Mouse (Mus musculus): ENCODE results near the gene Gak. TPM values are rescaled to one million over a fixed set of nuclear protein-coding genes. Genes with fewer than 3 reads are reported as not detected.
"Not testable (repeated sequence)": the region's sequence is repeated elsewhere in the genome, so short reads cannot be mapped to it uniquely, and the experiment has no call there.

Gene Gak
- polyA plus RNA-seq, 1 experiment from 2014 or later, result 55.0 TPM

- no peaks in the 10 kb centered on the region for H3K27me3 ChIP-seq (replicated peaks; ENCODE audit: control insufficient read depth, insufficient read depth, low read length)
- ATAC-seq (replicated peaks; ENCODE audit: low FRiP score), result no peak
- WGBS, result 62% methylated on average over 4 of the region's 4 CpGs
Measured at GRCm38 (mm10) chr5:108636172-108636571, 6.6 kb upstream of the Gak start.

GRCm38 (mm10) chr5:108634088-108634487, 4.5 kb upstream of the Gak start:
- H3K4me2 ChIP-seq; H3K27ac ChIP-seq (ENCODE audit: low read depth, low read length); H3K27me3 ChIP-seq (replicated peaks; ENCODE audit: control insufficient read depth, insufficient read depth, low read length); H3K9ac ChIP-seq (ENCODE audit: low read depth, low read length); H3K36me3 ChIP-seq (ENCODE audit: control insufficient read depth, insufficient read depth, low read length); H3K9me3 ChIP-seq (ENCODE audit: control insufficient read depth, low read length); ATAC-seq (replicated peaks; ENCODE audit: low FRiP score); H3K4me1 ChIP-seq (replicated peaks; ENCODE audit: control insufficient read depth, insufficient read depth, low read length); H3K4me3 ChIP-seq (ENCODE audit: low read depth, low read length); DNase-seq (ENCODE audit: low spot score): not testable (repeated sequence)
- 85% methylated on average over 2 of the region's 3 CpGs for WGBS

More at GRCm38 (mm10) chr5:108636172-108636571, 6.6 kb upstream of the Gak start:
- H3K4me2 ChIP-seq, result no peak overlapping the region
- H3K4me1 ChIP-seq (replicated peaks; ENCODE audit: control insufficient read depth, insufficient read depth, low read length), result no peaks in the 10 kb centered on the region
- H3K9ac ChIP-seq (ENCODE audit: low read depth, low read length), result no peak overlapping the region
- H3K4me3 ChIP-seq (ENCODE audit: low read depth, low read length), result no peak overlapping the region
- H3K27ac ChIP-seq (ENCODE audit: low read depth, low read length), result no peak overlapping the region
- H3K36me3 ChIP-seq (ENCODE audit: control insufficient read depth, insufficient read depth, low read length), result peaks cover 5% of the 10 kb centered on the region; the same call in 1 of the 2 replicates
- DNase-seq (ENCODE audit: low spot score), result no peak
- no peaks in the 10 kb centered on the region for H3K9me3 ChIP-seq (ENCODE audit: control insufficient read depth, low read length)

GRCm38 (mm10) chr5:108633676-108634075, 4.1 kb upstream of the Gak start:
- Histone ChIP-seq H3K9me3 (ENCODE audit: control insufficient read depth, low read length) (no peaks in the 10 kb centered on the region), H3K27ac (ENCODE audit: low read depth, low read length) (no peak overlapping the region), H3K4me1 (replicated peaks; ENCODE audit: control insufficient read depth, insufficient read depth, low read length) (peaks cover 2% of the 10 kb centered on the region), H3K27me3 (replicated peaks; ENCODE audit: control insufficient read depth, insufficient read depth, low read length) (no peaks in the 10 kb centered on the region), H3K36me3 (ENCODE audit: control insufficient read depth, insufficient read depth, low read length) (no peaks in the 10 kb centered on the region; the same call in 1 of the 2 replicates), H3K4me2 (no peak overlapping the region), H3K4me3 (ENCODE audit: low read depth, low read length) (no peak overlapping the region), H3K9ac (ENCODE audit: low read depth, low read length) (no peak overlapping the region)
- WGBS, result 87% methylated on average over 4 of the region's 4 CpGs
- ATAC-seq (replicated peaks; ENCODE audit: low FRiP score), result no peak
- no peak for DNase-seq (ENCODE audit: low spot score)

- ATAC-seq (replicated peaks; ENCODE audit: low FRiP score), result peak; percentile 81
- H3K9me3 ChIP-seq (ENCODE audit: control insufficient read depth, low read length), result no peaks in the 10 kb centered on the region
- H3K27me3 ChIP-seq (replicated peaks; ENCODE audit: control insufficient read depth, insufficient read depth, low read length), result no peaks in the 10 kb centered on the region
- 2% methylated on average over 32 of the region's 32 CpGs for WGBS
- H3K9ac ChIP-seq (ENCODE audit: low read depth, low read length), result peak overlapping the region; percentile 86
- peak overlapping the region; percentile 84 for H3K4me3 ChIP-seq (ENCODE audit: low read depth, low read length)
- peaks cover 26% of the 10 kb centered on the region for H3K4me1 ChIP-seq (replicated peaks; ENCODE audit: control insufficient read depth, insufficient read depth, low read length)
- H3K27ac ChIP-seq (ENCODE audit: low read depth, low read length), result peak overlapping the region; percentile 82
- H3K4me2 ChIP-seq, result peak overlapping the region; percentile 93
- DNase-seq (ENCODE audit: low spot score), result no peak
- H3K36me3 ChIP-seq (ENCODE audit: control insufficient read depth, insufficient read depth, low read length), result peaks cover 8% of the 10 kb centered on the region; the same call in 1 of the 2 replicates
Measured at GRCm38 (mm10) chr5:108628891-108629633, 493 bp downstream of the Gak start.

- 58% methylated on average over 4 of the region's 4 CpGs for WGBS
- Histone ChIP-seq H3K4me3 (ENCODE audit: low read depth, low read length) (no peak overlapping the region), H3K9ac (ENCODE audit: low read depth, low read length) (no peak overlapping the region), H3K27ac (ENCODE audit: low read depth, low read length) (peak overlapping the region; percentile 53; the same call in 1 of the 2 replicates), H3K27me3 (replicated peaks; ENCODE audit: control insufficient read depth, insufficient read depth, low read length) (no peaks in the 10 kb centered on the region), H3K4me1 (replicated peaks; ENCODE audit: control insufficient read depth, insufficient read depth, low read length) (peaks cover 26% of the 10 kb centered on the region), H3K36me3 (ENCODE audit: control insufficient read depth, insufficient read depth, low read length) (peaks cover 26% of the 10 kb centered on the region), H3K4me2 (peak overlapping the region; percentile 36; the same call in 1 of the 2 replicates), H3K9me3 (ENCODE audit: control insufficient read depth, low read length) (no peaks in the 10 kb centered on the region)
- DNase-seq (ENCODE audit: low spot score) (no peak), ATAC-seq (replicated peaks; ENCODE audit: low FRiP score) (no peak)
Measured at GRCm38 (mm10) chr5:108626050-108626660, 3.4 kb downstream of the Gak start.

DNA sequence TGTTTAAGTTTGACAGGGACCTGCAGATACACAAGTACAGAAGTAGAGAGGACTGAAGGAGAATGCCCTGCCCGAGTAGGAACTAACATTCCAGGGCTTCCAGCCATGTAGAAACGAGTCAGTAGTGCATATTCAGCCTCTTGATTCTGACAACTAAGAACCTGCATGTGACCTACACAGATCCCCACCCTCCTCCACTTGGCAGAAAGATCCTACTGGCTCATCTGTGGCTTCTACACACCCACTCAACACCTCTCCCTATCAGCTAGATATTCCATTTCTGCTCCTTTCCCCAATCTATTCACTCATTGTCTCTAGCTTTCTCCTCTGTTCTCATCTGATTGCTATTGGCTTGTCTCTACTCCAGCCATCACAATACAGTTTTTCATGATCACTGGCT, 7.7 kb downstream of the Gak start:
- Histone ChIP-seq H3K4me2 (no peak overlapping the region), H3K9ac (ENCODE audit: low read depth, low read length) (no peak overlapping the region), H3K4me1 (replicated peaks; ENCODE audit: control insufficient read depth, insufficient read depth, low read length) (peaks cover 10% of the 10 kb centered on the region; the same call in 1 of the 2 replicates), H3K27ac (ENCODE audit: low read depth, low read length) (no peak overlapping the region), H3K27me3 (replicated peaks; ENCODE audit: control insufficient read depth, insufficient read depth, low read length) (no peaks in the 10 kb centered on the region), H3K36me3 (ENCODE audit: control insufficient read depth, insufficient read depth, low read length) (peaks cover 30% of the 10 kb centered on the region), H3K9me3 (ENCODE audit: control insufficient read depth, low read length) (no peaks in the 10 kb centered on the region), H3K4me3 (ENCODE audit: low read depth, low read length) (no peak overlapping the region)
- no peak for DNase-seq (ENCODE audit: low spot score)
- no peak for ATAC-seq (replicated peaks; ENCODE audit: low FRiP score)
- WGBS, result 79% methylated on average over 2 of the region's 2 CpGs

DNA sequence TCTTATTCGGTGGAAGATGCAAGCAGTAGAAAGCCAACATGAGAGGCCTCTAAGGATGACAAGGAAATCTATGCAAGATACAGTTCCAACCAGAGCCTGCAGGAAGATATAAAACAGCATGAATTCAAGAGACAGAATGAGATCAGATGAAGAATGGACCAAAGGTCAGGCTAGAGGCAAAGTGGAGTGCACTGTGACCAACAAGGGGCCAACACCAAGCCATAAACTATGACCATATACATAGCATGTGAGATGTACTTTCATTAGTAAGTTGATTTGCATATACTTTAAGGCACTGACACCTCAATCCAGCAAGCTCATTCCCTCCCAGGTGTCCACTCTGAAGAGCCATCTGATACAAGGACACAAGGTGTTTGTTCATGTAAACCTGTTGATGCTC, 19.1 kb downstream of the Gak start:
- Histone ChIP-seq H3K9me3 (ENCODE audit: control insufficient read depth, low read length) (no peaks in the 10 kb centered on the region), H3K4me3 (ENCODE audit: low read depth, low read length) (no peak overlapping the region), H3K27ac (ENCODE audit: low read depth, low read length) (no peak overlapping the region), H3K4me2 (no peak overlapping the region), H3K36me3 (ENCODE audit: control insufficient read depth, insufficient read depth, low read length) (peaks cover 53% of the 10 kb centered on the region), H3K4me1 (replicated peaks; ENCODE audit: control insufficient read depth, insufficient read depth, low read length) (no peaks in the 10 kb centered on the region), H3K27me3 (replicated peaks; ENCODE audit: control insufficient read depth, insufficient read depth, low read length) (no peaks in the 10 kb centered on the region), H3K9ac (ENCODE audit: low read depth, low read length) (no peak overlapping the region)
- 89% methylated on average over 1 of the region's 1 CpGs for whole genome bisulfite sequencing
- ATAC-seq (replicated peaks; ENCODE audit: low FRiP score), result no peak
- DNase-seq (ENCODE audit: low spot score), result no peak

DNA sequence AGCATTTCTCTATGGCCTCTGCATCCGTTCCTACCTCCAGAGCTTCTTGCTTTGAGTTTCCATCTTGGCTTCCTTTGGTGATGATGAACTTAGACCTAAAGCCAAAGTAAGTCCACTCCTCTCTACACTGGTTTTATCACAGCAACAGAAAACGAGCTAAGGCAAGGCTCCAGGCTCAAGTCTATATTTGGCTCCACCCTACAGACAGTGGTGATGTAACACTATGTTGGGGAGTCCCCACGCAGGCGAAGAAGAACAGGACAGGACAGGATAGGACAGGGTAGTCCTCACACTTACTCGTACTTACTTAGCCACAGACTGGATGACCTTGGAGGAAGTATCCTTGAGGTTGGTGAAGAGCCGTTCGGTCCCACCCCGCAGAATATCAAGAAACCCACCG, 27.0 kb downstream of the Gak start:
- no peaks in the 10 kb centered on the region for H3K4me1 ChIP-seq (replicated peaks; ENCODE audit: control insufficient read depth, insufficient read depth, low read length)
- no peak overlapping the region for H3K9ac ChIP-seq (ENCODE audit: low read depth, low read length)
- peaks cover 54% of the 10 kb centered on the region for H3K36me3 ChIP-seq (ENCODE audit: control insufficient read depth, insufficient read depth, low read length)
- no peak for DNase-seq (ENCODE audit: low spot score)
- H3K9me3 ChIP-seq (ENCODE audit: control insufficient read depth, low read length), result no peaks in the 10 kb centered on the region
- WGBS, result 89% methylated on average over 9 of the region's 9 CpGs
- H3K27me3 ChIP-seq (replicated peaks; ENCODE audit: control insufficient read depth, insufficient read depth, low read length), result no peaks in the 10 kb centered on the region
- H3K27ac ChIP-seq (ENCODE audit: low read depth, low read length), result no peak overlapping the region
- no peak overlapping the region for H3K4me3 ChIP-seq (ENCODE audit: low read depth, low read length)
- no peak for ATAC-seq (replicated peaks; ENCODE audit: low FRiP score)
- H3K4me2 ChIP-seq, result no peak overlapping the region

GRCm38 (mm10) chr5:108599923-108600322, 29.6 kb downstream of the Gak start:
- H3K9ac ChIP-seq (ENCODE audit: low read depth, low read length), result no peak overlapping the region
- no peak overlapping the region for H3K4me3 ChIP-seq (ENCODE audit: low read depth, low read length)
- DNase-seq (ENCODE audit: low spot score) (no peak), ATAC-seq (replicated peaks; ENCODE audit: low FRiP score) (no peak)
- peaks cover 51% of the 10 kb centered on the region for H3K36me3 ChIP-seq (ENCODE audit: control insufficient read depth, insufficient read depth, low read length)
- H3K9me3 ChIP-seq (ENCODE audit: control insufficient read depth, low read length), result no peaks in the 10 kb centered on the region
- no peak overlapping the region for H3K27ac ChIP-seq (ENCODE audit: low read depth, low read length)
- H3K27me3 ChIP-seq (replicated peaks; ENCODE audit: control insufficient read depth, insufficient read depth, low read length), result no peaks in the 10 kb centered on the region
- 87% methylated on average over 1 of the region's 1 CpGs for WGBS
- no peak overlapping the region for H3K4me2 ChIP-seq
- H3K4me1 ChIP-seq (replicated peaks; ENCODE audit: control insufficient read depth, insufficient read depth, low read length), result no peaks in the 10 kb centered on the region

All from liver, embryonic 11.5 days (tissue).